Mouse (Mus musculus) left cerebral cortex, adult 18-20 months (tissue): ENCODE data around the gene Myo18b. TPM values are rescaled to one million over a fixed set of nuclear protein-coding genes. Genes with fewer than 3 reads are reported as not detected.

Experiments used
- DNase-seq, 2 experiments: peaks; one replicate each; pipeline ENCODE4 v3.0.0; 2021 to 2022; ENCODE audit warnings: low spot score in 2 of 2, mixed read lengths in 1 of 2
- long read RNA-seq, 2 experiments: library from polyadenylated mRNA; stranded (forward); transcript quantifications; one replicate each; pipeline ENCODE4 v2.0.0; 2021
- total RNA-seq, 2 experiments: library from RNA; stranded (reverse); gene quantifications; 2 replicates each; pipeline ENCODE4 v1.2.3; 2021

The Myo18b gene
- 1 to 10 TPM; 1.1 to 1.7 TPM for total RNA-seq
- long read RNA-seq, experiment 1 = 0 reads
- long read RNA-seq, experiment 2 = 0 reads

DNA sequence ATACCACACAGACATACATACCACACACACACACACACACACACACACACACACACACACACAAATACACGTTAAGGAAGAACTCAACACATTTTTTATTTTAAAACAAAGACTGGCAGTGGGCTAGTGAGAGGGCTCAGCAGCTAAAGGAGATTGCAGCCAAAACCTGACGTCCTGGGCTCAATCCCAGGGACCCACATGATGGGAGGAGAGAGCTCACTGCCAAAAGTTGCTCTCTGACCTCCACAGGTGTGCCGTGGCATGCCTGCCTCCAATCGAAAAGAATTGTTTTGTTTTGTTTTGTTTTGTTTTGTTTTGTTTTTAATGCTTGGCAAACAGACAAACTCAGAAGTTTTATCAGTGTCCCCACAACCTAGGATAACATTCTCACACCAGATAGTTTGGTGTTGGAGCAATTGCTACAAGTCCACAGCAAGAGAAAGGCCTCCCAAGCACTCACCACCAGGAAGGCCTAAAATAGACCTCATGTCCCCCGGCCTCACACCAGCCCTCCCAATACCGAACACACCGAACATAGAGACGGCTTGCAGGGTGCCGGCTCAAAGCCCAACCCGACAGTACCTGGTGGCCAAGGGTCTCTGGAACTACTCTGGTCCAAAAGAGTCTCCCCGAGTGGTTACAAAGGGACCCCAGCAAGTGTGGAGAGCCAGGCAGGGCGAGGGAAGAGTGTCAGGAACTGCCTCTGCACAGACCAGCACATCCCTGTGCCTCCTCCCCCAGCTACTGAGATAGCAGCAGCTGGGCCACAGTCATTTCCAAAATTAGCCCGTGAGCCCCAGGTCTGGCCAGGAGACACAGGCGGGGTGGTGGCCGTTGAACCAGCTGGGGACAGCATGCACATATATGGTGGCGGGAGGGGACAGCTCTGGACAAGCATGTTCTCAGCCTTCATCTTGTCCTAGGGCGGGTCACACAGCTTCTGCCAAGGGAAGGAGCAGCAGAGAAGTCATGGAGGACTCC, at the start of gene Myo18b:
TSS of gene Myo18b (minus strand) at position 689 of the 981 bp plus-strand sequence.
- DNase-seq = no peak

DNA sequence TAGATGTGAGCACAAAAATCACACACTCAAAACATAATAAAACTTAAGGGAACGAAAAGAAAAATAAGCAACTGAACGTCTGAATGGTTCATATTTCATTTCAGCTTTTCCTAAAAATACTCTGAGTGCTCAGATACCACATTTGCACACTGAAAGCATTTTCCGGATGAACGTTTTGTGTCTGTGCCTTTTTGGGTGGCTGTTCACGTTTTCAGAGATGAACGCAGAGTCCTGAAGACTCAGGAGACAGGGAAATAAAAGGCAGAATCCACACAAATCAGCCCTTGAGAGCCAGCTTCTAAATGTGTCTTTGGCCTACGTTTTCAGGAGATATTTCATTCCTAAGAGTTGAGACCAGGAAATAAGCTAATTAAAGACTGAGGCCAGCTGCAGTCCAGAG, 49.8 kb upstream of the Myo18b start:
- no peak for DNase-seq

DNA sequence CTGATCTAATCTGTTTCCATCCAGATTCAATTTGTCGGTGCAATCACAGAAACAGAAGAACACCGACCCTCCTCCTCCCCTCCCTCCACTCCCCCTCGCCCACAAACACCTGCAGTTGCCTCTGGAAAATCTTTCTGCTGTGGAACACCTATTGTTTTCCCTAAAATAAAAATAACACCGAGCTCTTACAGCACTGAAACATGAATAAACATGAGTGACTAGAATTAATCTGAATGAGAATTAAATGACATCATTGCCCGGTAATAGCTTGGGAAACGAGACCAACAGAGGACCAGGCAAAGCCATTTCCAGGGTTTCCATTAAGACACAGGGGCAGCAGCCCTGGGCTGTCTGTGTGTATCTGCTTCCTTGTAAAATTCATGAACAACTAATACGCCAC, 46.1 kb upstream of the Myo18b start:
- DNase-seq = no peak

DNA sequence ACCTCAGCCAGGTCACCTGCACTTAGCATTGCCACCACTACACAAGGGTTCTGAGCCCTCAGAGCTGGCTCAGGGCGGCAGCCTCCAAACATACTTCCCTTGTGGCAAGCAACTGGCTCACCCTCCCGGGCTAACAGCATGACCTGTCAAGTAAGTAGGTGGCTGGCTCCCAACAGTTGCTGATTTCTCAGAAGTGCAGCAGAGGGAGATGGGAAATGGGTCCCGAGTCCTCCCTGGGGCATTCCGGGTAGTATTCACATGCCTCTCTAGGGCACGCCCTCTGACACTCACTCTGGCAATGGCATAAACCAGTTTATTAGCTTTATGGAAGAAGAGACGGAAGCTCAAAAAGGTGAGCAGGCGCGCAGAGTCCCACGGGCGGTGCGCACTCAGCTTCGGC, 44.8 kb upstream of the Myo18b start:
- no peak for DNase-seq

DNA sequence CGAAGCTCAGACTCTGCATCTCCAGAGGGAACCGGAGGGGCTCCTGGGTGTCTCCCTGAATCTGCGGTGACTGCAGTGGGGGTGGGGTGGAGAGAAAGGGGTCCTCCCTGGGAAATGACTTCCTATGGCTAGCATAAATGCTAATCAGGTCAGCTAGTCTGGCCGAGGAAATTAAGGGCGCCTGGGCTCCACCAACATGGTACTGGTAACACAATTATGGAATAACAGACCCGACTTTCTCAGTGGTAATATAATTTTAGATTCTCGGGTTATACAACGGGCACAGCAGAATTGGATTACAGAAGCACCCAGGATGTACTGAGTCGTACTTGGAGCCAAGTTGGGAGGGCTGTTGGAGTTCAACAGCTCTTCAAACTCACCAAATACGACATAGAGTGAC, 40.5 kb upstream of the Myo18b start:
- DNase-seq = no peak

DNA sequence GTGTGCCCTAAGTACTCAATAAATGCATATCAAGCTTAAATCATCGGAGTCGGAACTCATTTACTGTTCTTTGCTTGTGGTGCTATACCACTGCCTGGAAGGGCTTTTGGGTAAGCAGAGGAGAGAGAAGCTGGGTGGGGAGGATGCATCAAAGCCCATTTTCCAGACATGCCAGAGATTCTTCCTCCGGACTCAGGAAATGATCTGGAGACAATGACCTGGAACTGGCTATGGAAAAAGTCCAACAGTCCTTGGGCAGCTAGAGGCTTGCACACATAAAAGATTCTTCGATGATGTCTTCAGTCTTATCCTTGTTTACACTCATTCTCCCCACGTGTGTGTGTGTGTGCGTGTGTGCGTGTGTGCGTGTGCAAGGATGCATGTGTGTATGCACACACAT, 39.3 kb upstream of the Myo18b start:
- no peak for DNase-seq

DNA sequence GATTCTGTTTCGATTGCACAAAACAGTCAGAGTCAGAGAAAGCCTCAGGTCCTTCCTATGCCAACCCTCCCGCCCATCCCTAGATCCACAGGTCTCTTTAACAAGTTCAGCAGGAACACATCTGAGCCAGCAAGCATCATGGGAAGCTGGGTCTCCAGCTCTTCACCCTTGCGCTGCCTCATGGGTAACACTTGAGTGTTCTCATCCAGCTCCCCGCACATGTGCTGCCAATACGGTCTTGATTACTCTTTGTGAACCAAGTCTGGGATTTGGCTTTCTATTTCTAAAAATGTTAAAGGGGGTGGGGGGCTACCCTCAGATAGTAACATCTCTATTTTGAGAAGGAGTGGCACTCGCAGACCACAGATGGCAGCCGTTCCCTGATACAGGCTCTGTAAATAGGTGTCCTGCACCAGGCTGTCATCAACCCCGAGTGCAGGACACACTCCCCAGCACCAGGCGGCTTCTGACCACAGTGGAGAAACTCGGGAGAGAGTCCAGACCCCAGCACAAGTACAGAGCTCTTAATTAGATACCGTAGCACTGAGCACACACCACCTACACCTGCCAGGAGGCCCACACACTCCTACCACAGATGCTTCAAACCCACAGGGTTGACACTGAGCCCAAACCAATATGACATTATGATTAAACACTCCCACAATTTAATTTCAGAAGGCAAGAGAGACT, 36.9 kb upstream of the Myo18b start:
- DNase-seq = no peak

DNA sequence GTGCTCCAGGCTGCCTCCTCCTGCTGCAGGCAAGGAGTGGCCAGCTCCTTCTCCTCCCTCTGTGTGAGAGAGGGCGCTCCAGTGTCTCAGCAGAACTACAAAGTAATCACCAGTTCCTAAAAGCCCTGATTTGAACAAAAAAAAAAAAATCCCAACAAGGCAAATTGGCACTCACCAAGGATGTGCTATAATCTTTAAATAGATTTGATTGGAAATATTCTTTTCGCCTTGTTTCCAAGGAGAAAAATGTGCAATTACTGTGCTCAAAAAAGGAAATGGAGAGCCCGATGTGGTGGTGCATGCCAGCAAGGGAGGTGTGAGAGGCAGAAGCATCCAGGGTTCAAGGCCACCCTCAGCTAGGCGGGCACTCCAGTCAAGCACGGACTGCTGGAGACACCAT, 35.7 kb upstream of the Myo18b start:
- no peak for DNase-seq

DNA sequence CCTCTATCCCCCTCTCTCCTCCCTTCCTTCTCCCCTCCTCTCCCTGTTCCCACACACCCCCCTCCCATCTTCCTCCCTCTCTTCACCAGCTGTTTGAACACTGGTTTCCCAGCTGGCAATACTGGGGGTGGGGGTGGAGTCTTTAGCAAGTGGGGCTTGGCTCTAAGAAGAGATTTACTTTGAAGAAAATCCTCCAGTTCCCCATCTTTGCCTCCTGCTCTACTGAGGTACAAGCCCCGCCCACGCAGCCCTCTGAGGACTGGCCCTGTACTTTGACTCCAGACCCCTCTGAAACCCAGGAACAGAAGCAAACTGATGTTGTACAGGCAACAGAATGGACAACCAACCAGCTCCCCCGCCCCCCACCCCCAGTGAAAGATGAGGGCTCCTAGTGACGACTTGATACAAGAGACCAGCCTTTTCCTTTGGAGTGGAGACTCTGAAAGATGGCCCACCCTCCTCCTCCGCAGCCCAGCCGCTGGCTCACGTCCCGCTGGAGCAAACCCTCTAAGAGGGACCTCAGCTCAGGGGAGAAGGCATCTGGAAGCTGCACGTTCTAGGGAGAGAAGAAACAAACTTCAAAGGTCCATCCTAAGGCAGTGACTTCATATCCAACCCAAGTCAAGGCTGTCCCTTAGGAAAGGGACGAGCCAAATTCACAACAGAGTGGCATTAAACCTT, 32.2 kb upstream of the Myo18b start:
- no peak for DNase-seq

DNA sequence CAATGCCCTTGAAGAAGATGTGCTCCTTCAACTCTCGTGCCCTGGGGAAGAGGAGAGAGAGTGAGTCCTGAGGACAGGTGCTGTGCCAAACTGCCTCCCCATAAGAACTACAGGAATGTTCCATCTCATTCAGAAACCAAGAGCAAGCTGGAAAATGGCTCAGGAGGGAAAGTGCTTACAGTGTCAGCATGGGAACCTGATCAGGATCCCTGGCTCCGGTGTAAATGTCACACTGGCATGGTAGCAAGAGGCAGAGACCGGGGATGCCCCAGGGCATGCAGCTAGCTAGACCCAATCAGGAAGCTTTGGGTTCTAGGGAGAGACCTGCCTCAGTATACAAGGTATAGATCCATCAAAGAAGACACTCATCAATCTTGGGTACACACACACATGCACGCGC, 29.3 kb upstream of the Myo18b start:
- no peak for DNase-seq

DNA sequence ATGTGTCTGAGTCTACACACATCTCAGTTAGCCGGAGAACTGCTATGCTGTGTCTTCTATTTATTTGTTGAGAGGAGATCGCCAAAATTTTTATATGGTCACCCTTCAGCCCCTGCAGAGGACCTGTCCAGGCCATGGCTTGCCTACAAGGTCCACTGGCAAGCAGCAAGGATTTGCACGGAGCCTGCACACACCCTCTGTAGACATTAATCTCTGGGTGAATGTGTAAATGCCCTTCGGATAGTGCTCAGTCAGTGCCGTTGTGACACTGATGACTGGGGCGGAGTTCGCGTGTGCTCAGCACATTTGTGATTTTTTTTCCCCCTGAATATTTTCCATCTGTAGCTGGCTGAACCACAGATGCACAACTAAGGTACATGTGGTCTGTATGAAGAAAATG, 28.6 kb upstream of the Myo18b start:
- no peak for DNase-seq

DNA sequence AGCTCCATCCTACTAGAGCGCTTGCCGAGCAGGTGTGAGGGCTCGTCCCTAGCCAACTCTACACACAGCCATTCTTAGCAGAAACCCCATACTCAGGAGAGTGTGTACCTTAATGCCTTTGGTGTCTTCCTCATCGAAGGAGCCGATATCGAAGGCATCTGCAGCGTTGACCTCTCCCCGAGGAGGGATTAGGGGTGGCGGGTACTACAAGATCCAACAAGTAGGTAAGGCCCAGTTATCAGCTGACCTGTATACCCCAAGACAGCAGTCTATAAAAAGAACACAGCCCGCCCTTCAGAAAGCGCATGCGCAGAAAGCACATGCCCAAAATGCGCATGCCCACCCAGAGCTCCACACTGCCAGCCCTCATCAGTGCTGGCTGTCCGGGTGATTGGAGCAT, 27.7 kb upstream of the Myo18b start:
- no peak for DNase-seq

DNA sequence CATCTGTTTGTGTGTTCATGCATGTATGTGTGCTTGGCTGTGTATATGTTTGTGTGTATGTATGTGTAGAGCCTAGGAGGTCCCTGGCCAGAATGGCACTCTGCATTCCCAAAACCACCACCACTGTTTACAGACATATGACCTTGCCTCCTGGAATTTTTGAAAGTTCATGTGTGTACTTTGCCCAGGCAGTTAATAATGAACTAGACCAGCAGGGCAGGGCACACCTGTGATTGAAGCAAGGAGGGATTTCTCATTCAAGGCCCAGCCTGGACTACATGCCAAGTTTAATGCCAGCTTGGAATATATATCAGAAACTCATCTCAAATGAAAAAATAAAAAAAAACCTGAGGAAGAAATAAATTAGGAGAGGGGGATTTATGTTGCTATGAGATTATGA, 25.8 kb upstream of the Myo18b start:
- no peak for DNase-seq

DNA sequence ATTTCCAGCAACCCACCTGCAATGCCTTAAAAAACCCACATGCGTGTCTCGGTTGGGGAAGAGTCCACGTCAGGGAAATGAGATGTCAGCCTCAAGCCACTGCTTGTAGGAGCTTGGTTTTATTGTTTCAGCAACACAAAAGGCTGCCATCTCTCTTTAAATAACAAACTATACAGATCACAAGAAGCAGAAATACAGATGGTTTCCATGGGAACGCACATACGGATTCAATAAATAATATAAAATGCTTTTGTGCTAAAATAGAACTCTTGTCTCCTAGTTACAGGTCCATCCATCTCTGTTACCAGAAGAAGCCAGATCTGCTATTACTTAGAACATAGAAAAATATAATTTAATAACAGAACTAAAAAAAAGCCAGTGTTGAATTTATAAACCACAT, 14.2 kb upstream of the Myo18b start:
- no peak for DNase-seq

DNA sequence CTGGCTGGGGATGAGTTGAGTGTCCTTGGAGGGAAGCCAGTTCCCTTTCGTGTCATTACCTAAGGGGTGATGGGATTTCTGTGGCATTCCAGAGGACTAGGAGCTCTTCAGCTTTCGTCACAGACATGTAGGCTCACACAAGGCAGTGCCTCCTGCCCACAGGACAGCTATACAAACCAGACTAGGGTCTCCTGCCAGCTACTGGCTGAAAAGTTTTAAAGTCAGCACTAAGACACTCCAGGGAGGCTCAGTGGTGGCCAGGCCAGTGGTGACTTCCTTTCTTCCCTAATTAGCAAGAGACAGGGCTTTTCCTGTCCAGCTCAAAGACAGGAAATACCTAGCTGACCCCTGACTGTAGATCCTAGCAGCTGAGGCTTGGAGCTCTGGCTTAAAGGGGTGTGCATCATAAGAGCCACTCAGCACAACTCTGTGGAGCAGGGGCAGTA, 12.0 kb upstream of the Myo18b start:
- no peak for DNase-seq

DNA sequence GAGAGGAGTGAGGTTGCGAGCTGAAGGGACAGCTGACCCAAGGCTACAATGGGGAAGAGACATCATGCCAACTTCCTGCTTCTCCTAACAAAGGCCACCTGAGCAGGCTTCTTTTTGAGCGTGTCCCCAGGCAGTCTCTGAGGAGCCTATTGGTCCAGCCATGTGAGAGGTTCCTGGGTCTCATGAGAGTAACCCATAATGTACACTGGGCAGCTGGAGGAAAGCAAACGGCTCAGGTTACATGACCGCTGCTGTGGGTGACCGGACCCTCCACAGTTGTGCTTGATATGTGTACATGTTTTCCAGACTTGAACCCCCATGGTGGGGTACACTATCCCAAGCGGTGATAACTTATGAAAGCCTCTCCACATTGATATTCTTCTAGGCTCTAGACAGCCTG, 11.3 kb upstream of the Myo18b start:
- no peak for DNase-seq

DNA sequence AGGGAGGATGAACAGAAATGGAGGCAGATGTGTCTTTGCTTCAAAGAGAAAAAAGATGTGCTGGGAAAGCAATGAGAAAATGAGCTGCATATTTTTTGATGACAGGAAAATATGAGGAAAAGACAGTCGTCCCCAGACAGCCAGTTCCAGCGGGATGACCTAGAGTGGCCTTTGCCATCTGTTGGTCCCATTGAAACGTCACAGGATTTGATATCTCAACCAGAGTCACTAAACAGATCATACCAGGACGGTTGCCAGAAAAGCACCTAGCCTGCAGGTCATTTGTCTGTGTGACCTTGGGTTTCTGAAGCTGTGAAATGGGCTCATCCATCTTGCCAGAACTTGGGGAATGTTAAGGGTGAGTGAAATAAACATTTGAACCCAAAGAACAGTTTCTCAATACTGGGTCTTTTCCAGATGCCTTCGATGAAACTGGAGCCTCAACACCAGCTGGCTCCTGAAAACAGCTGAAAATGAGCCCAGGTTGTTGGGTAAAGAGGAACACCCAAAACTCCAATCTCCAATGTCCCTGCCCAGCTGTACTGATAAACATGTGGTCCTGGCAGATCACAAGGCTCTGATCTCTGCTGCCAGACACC, 2.6 kb downstream of the Myo18b start:
- no peak for DNase-seq

DNA sequence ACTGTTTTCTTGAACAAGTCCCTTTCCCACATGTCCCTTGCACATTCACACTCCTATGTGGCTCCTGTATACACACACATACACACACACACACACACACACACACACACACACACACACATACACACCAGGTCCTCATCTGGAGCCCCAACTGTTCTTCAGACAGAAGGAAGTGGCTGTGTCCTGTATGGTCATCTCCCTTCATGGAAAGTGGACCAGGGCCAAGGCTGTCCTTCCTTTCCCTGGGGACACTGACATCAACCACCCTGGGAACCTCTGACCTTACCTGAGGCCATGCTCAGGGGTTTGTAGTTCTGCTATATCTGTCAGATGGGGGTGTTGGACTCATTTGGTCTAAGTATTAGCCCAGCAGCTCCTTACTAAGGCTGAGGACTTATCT, 3.8 kb downstream of the Myo18b start:
- no peak for DNase-seq

DNA sequence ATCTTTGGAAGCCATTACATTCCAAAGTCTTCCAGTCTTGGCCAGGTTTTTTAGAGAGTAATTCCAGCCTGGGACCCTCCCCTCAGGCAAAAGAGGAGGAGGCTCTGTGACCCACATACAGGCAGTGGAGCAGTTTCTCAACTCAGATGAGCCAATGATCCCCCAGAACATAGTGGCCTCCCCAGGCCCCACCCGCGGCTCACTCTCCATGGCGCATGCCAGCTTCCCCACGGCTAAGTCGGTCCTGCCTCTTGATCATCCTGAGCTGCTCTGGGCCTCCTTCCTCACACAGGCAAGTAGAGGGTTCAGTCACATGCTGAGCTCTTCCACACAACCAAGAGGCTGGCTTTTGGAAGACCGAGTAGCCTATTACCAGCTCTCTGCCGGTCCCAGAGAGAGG, 7.5 kb downstream of the Myo18b start:
- no peak for DNase-seq

DNA sequence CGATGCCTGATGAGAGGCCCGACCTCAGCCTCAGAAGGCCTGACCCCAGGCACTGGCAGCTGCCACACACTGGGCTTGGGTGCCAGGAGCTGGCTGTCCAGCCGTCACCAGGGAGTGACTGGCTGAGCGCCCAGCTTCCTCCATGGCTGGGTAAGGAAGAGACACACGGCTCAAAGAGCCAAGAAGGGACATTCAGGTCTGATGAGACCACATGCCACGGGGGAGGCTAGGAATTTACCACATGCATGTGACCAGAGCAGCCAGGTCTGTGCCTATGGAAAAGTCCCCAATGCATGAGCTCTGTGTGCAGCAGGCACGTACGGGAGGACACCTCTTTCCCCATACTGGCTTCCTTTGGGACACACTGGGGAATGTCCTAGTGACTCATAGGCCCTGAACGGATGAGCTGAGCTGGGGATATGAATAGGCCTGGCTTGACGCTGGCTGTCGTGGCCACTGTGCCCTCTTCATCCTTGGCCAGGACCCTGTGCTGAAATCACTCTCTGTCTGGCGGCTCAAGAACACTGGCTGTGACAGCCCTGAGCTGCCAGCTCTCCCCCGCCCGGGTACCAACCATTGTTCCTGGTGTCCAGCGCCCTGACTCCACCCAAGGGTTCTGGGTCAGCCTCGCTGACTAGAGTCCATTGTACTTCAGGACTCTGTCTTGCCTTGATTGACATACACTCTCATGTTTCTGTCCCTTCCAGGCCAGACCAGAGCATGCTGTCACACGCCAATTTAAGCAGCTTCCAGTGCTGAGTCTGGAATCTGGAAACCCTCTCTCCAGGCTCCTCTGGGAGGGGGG, 9.3 kb downstream of the Myo18b start:
- no peak for DNase-seq
